25 mouse cellular contexts compared by ENCODE assay signal in genomic region chr16:58607101-58607500, GRCm38 (mm10). TPM values are rescaled to one million over a fixed set of nuclear protein-coding genes. Genes with fewer than 3 reads are reported as not detected.
DNase-seq lines count a peak whose midpoint lies in the region; ATAC-seq and TF ChIP-seq lines count a peak whose summit lies in the region.
"Had no signal": no experiment of that assay in that cellular context is flagged by ENCODE, and none has a peak within 500 bp of the region (broad histone marks: within the 10 kb centered on the region; RNA-seq: fewer than 3 reads in every experiment).

No protein-coding gene starts in this region.

- no peaks in the 10 kb centered on the region for H3K9me3 ChIP-seq in hindbrain, embryonic 14.5 days (ENCODE audit: control insufficient read depth, low read length)
- H3K9me3 ChIP-seq in hindbrain, embryonic 12.5 days (replicated peaks): no peaks in the 10 kb centered on the region
- no peaks in the 10 kb centered on the region for H3K9me3 ChIP-seq in stomach, embryonic 14.5 days (ENCODE audit: control insufficient read depth, low read depth, low read length)
- H3K9me3 ChIP-seq in stomach, postnatal 0 days (ENCODE audit: control insufficient read depth, low read length): no peaks in the 10 kb centered on the region
- H3K9me3 ChIP-seq in limb, embryonic 10.5 days (replicated peaks): no peaks in the 10 kb centered on the region
- no peaks in the 10 kb centered on the region for H3K9me3 ChIP-seq in forebrain, embryonic 11.5 days (ENCODE audit: control insufficient read depth, low read length)
- H3K9me3 ChIP-seq: heart, embryonic 13.5 days; midbrain, embryonic 15.5 days had no signal

- WGBS in hindbrain, embryonic 14.5 days: 66% methylated on average over 5 of the region's 5 CpGs
- WGBS in hindbrain, embryonic 12.5 days: 68% methylated on average over 5 of the region's 5 CpGs
- 54% methylated on average over 5 of the region's 5 CpGs for WGBS in stomach, embryonic 14.5 days
- 75% methylated on average over 5 of the region's 5 CpGs for WGBS in stomach, postnatal 0 days
- 34% methylated on average over 5 of the region's 5 CpGs for WGBS in limb, embryonic 10.5 days
- 74% methylated on average over 5 of the region's 5 CpGs for WGBS in forebrain, embryonic 11.5 days

- no peak for TF ChIP-seq EP300 in stomach, postnatal 0 days (optimal IDR thresholded peaks at IDR 0.05)

- 0 out of 2 replicates have a peak, but pooled peaks have one; percentile 17 for ATAC-seq in hindbrain, embryonic 14.5 days (ENCODE audit: low FRiP score)
- ATAC-seq in hindbrain, embryonic 12.5 days (ENCODE audit: low FRiP score): no peak
- 0 out of 2 replicates have a peak, but pooled peaks have one; percentile 42 for ATAC-seq in stomach, embryonic 14.5 days (ENCODE audit: insufficient number of reproducible peaks, insufficient read depth, low FRiP score, low read depth)
- ATAC-seq in stomach, postnatal 0 days (ENCODE audit: low FRiP score, low TSS enrichment): no peak
- ATAC-seq in forebrain, embryonic 11.5 days (replicated peaks; ENCODE audit: low FRiP score): no peak
- no peak for ATAC-seq in monocyte, adult 5-6 weeks (replicated peaks; ENCODE audit: insufficient number of reproducible peaks, low FRiP score, low TSS enrichment, poor library complexity, severe bottlenecking)
- ATAC-seq in erythroblast, adult 5-6 weeks (replicated peaks; ENCODE audit: low FRiP score, poor library complexity, severe bottlenecking): no peak
- ATAC-seq: liver, postnatal 0 days; midbrain, embryonic 15.5 days had no signal

- no peak overlapping the region for H3K4me2 ChIP-seq in hindbrain, embryonic 14.5 days (replicated peaks)
- no peak overlapping the region for H3K4me2 ChIP-seq in hindbrain, embryonic 12.5 days (replicated peaks)
- no peak overlapping the region for H3K4me2 ChIP-seq in stomach, embryonic 14.5 days (replicated peaks; ENCODE audit: low read depth, low read length)
- no peak overlapping the region for H3K4me2 ChIP-seq in stomach, postnatal 0 days (replicated peaks; ENCODE audit: low read depth)
- H3K4me2 ChIP-seq in forebrain, embryonic 11.5 days (ENCODE audit: low read depth, low read length, severe bottlenecking): no peak overlapping the region
- H3K4me2 ChIP-seq: heart, embryonic 13.5 days; midbrain, embryonic 15.5 days had no signal

- H3K4me1 ChIP-seq in hindbrain, embryonic 14.5 days (replicated peaks; ENCODE audit: control insufficient read depth, insufficient read depth, low read length): no peaks in the 10 kb centered on the region
- no peaks in the 10 kb centered on the region for H3K4me1 ChIP-seq in hindbrain, embryonic 12.5 days
- H3K4me1 ChIP-seq in stomach, embryonic 14.5 days (ENCODE audit: control insufficient read depth, insufficient read depth, low read length): no peaks in the 10 kb centered on the region
- no peaks in the 10 kb centered on the region for H3K4me1 ChIP-seq in stomach, postnatal 0 days (replicated peaks; ENCODE audit: control insufficient read depth, insufficient read depth)
- H3K4me1 ChIP-seq in limb, embryonic 10.5 days: peaks cover 5% of the 10 kb centered on the region
- no peaks in the 10 kb centered on the region for H3K4me1 ChIP-seq in forebrain, embryonic 11.5 days (replicated peaks; ENCODE audit: control insufficient read depth, insufficient read depth, low read length)
- H3K4me1 ChIP-seq: midbrain, embryonic 15.5 days had no signal

- H3K36me3 ChIP-seq in hindbrain, embryonic 14.5 days (replicated peaks; ENCODE audit: control insufficient read depth, insufficient read depth): no peaks in the 10 kb centered on the region
- no peaks in the 10 kb centered on the region for H3K36me3 ChIP-seq in hindbrain, embryonic 12.5 days
- H3K36me3 ChIP-seq in stomach, embryonic 14.5 days (ENCODE audit: control insufficient read depth, insufficient read depth, low read length): no peaks in the 10 kb centered on the region
- H3K36me3 ChIP-seq in stomach, postnatal 0 days (ENCODE audit: control insufficient read depth, insufficient read depth, low read length): no peaks in the 10 kb centered on the region
- no peaks in the 10 kb centered on the region for H3K36me3 ChIP-seq in limb, embryonic 10.5 days
- H3K36me3 ChIP-seq in forebrain, embryonic 11.5 days (ENCODE audit: control insufficient read depth, insufficient read depth, low read length): no peaks in the 10 kb centered on the region
- H3K36me3 ChIP-seq: heart, embryonic 13.5 days; midbrain, embryonic 15.5 days had no signal

- H3K27me3 ChIP-seq in hindbrain, embryonic 14.5 days (ENCODE audit: control insufficient read depth, insufficient read depth, low read length): no peaks in the 10 kb centered on the region
- no peaks in the 10 kb centered on the region for H3K27me3 ChIP-seq in hindbrain, embryonic 12.5 days
- H3K27me3 ChIP-seq in stomach, embryonic 14.5 days (ENCODE audit: control insufficient read depth, insufficient read depth, low read length): no peaks in the 10 kb centered on the region
- no peaks in the 10 kb centered on the region for H3K27me3 ChIP-seq in stomach, postnatal 0 days (ENCODE audit: control insufficient read depth, insufficient read depth, low read length)
- H3K27me3 ChIP-seq in limb, embryonic 10.5 days (ENCODE audit: low read depth, poor library complexity, severe bottlenecking): no peaks in the 10 kb centered on the region
- no peaks in the 10 kb centered on the region for H3K27me3 ChIP-seq in forebrain, embryonic 11.5 days (ENCODE audit: control insufficient read depth, insufficient read depth, low read length)
- H3K27me3 ChIP-seq: heart, embryonic 13.5 days; midbrain, embryonic 15.5 days had no signal

- no peak for DNase-seq in hindbrain, embryonic 14.5 days (ENCODE audit: low spot score)
- no peak for DNase-seq in stomach, postnatal 0 days (ENCODE audit: low spot score)
- DNase-seq in limb, embryonic 10.5 days (ENCODE audit: low spot score): peak; percentile 76
- DNase-seq in forebrain, embryonic 11.5 days (ENCODE audit: low spot score): no peak
- DNase-seq: cerebellum, adult 18-20 months; gastrocnemius, postnatal 25 days; heart, postnatal 4 days; kidney, postnatal 25 days; liver, postnatal 0 days; lung, postnatal 4 days; thymus, postnatal 4 days had no signal

- no peak for TF ChIP-seq CTCF in stomach, postnatal 0 days (IDR thresholded peaks at IDR 0.05; ENCODE audit: low read depth)

- no peak overlapping the region for H3K27ac ChIP-seq in hindbrain, embryonic 14.5 days
- no peak overlapping the region for H3K27ac ChIP-seq in hindbrain, embryonic 12.5 days
- H3K27ac ChIP-seq in stomach, embryonic 14.5 days (ENCODE audit: low read length): no peak overlapping the region
- no peak overlapping the region for H3K27ac ChIP-seq in stomach, postnatal 0 days (replicated peaks)
- H3K27ac ChIP-seq in limb, embryonic 10.5 days: peak overlapping the region; percentile 70
- no peak overlapping the region for H3K27ac ChIP-seq in forebrain, embryonic 11.5 days (ENCODE audit: low read depth, low read length)
- H3K27ac ChIP-seq: heart, embryonic 13.5 days; midbrain, embryonic 15.5 days had no signal

- no peak overlapping the region for H3K4me3 ChIP-seq in hindbrain, embryonic 14.5 days (replicated peaks; ENCODE audit: low read length)
- H3K4me3 ChIP-seq in hindbrain, embryonic 12.5 days: no peak overlapping the region
- no peak overlapping the region for H3K4me3 ChIP-seq in stomach, embryonic 14.5 days (ENCODE audit: low read depth, low read length)
- no peak overlapping the region for H3K4me3 ChIP-seq in stomach, postnatal 0 days (ENCODE audit: low read depth, low read length)
- no peak overlapping the region for H3K4me3 ChIP-seq in limb, embryonic 10.5 days
- no peak overlapping the region for H3K4me3 ChIP-seq in forebrain, embryonic 11.5 days (ENCODE audit: low read depth, low read length)
- H3K4me3 ChIP-seq: heart, embryonic 13.5 days; midbrain, embryonic 15.5 days had no signal

- no peak overlapping the region for H3K9ac ChIP-seq in hindbrain, embryonic 14.5 days
- no peak overlapping the region for H3K9ac ChIP-seq in hindbrain, embryonic 12.5 days
- no peak overlapping the region for H3K9ac ChIP-seq in stomach, embryonic 14.5 days (replicated peaks; ENCODE audit: low read depth, low read length)
- no peak overlapping the region for H3K9ac ChIP-seq in stomach, postnatal 0 days (ENCODE audit: low read length)
- no peak overlapping the region for H3K9ac ChIP-seq in forebrain, embryonic 11.5 days (ENCODE audit: low read length)
- H3K9ac ChIP-seq: heart, embryonic 13.5 days; liver, postnatal 0 days; midbrain, embryonic 15.5 days had no signal

RNA-seq across cellular contexts. Expression of gene Gm813, which starts 9.7 kb away (rescaled TPM):
- not detected in 2 replicates for polyA plus RNA-seq in hindbrain, embryonic 14.5 days (2014; fragmentation: Nextera tagmentation; extraction: Ambion mirVana)
- not detected in 2 replicates for polyA plus RNA-seq in hindbrain, embryonic 12.5 days (2016; fragmentation: Nextera tagmentation; extraction: Ambion mirVana)
- polyA plus RNA-seq in stomach, embryonic 14.5 days (2014; fragmentation: Nextera tagmentation; extraction: Ambion mirVana): not detected in 2 replicates
- polyA plus RNA-seq in stomach, postnatal 0 days (2015; fragmentation: Nextera tagmentation; extraction: Ambion mirVana): not detected in 2 replicates
- polyA plus RNA-seq in limb, embryonic 10.5 days (2016; fragmentation: Nextera tagmentation; extraction: Ambion mirVana): not detected in 2 replicates
- not detected in 2 replicates for polyA plus RNA-seq in forebrain, embryonic 11.5 days (2014; fragmentation: Nextera tagmentation; extraction: Ambion mirVana)
- total RNA-seq in monocyte, adult 5-6 weeks (2017): not detected in 3 replicates
- not detected in 2 replicates for total RNA-seq in erythroblast, adult 5-6 weeks (2015; ENCODE audit: low replicate concordance)
- not detected in 2 replicates for total RNA-seq in erythroblast, adult 5-6 weeks (2017; ENCODE audit: low replicate concordance)
- total RNA-seq: adrenal gland, adult 18-20 months; common myeloid progenitor, adult 5-6 weeks; gastrocnemius, postnatal 25 days; heart, postnatal 4 days; layer of hippocampus, postnatal 10 days; left cerebral cortex, postnatal 14 days had no signal
- polyA plus RNA-seq: heart, embryonic 13.5 days; intestine, embryonic 16.5 days; liver, postnatal 0 days; midbrain, embryonic 15.5 days; neural tube, embryonic 14.5 days; small intestine, adult 2 months; stomach, embryonic 16.5 days had no signal

RNA-seq across cellular contexts. Expression of gene E330017A01Rik, which starts 31.4 kb away (rescaled TPM):
- not detected in 2 replicates for polyA plus RNA-seq in hindbrain, embryonic 14.5 days (2014; fragmentation: Nextera tagmentation; extraction: Ambion mirVana)
- polyA plus RNA-seq in hindbrain, embryonic 12.5 days (2016; fragmentation: Nextera tagmentation; extraction: Ambion mirVana): not detected in 2 replicates
- polyA plus RNA-seq in stomach, embryonic 14.5 days (2014; fragmentation: Nextera tagmentation; extraction: Ambion mirVana): not detected in 2 replicates
- polyA plus RNA-seq in stomach, postnatal 0 days (2015; fragmentation: Nextera tagmentation; extraction: Ambion mirVana): not detected in 2 replicates
- not detected in 2 replicates for polyA plus RNA-seq in limb, embryonic 10.5 days (2016; fragmentation: Nextera tagmentation; extraction: Ambion mirVana)
- polyA plus RNA-seq in forebrain, embryonic 11.5 days (2014; fragmentation: Nextera tagmentation; extraction: Ambion mirVana): not detected in 2 replicates
- not detected in 3 replicates for total RNA-seq in monocyte, adult 5-6 weeks (2017)
- total RNA-seq in erythroblast, adult 5-6 weeks (2015; ENCODE audit: low replicate concordance): not detected in 2 replicates
- not detected in 2 replicates for total RNA-seq in erythroblast, adult 5-6 weeks (2017; ENCODE audit: low replicate concordance)
- total RNA-seq: adrenal gland, adult 18-20 months; common myeloid progenitor, adult 5-6 weeks; gastrocnemius, postnatal 25 days; heart, postnatal 4 days; layer of hippocampus, postnatal 10 days; left cerebral cortex, postnatal 14 days had no signal
- polyA plus RNA-seq: heart, embryonic 13.5 days; intestine, embryonic 16.5 days; liver, postnatal 0 days; midbrain, embryonic 15.5 days; neural tube, embryonic 14.5 days; small intestine, adult 2 months; stomach, embryonic 16.5 days had no signal

Comparison
In these comparisons a context has a peak if more than half of its experiments do, and no peak if none do; other contexts are left out.
1. ATAC-seq: peak in hindbrain, embryonic 14.5 days (single experiment) and stomach, embryonic 14.5 days (single experiment); none in hindbrain, embryonic 12.5 days (single experiment), stomach, postnatal 0 days (single experiment), forebrain, embryonic 11.5 days (single experiment), monocyte, adult 5-6 weeks (single experiment) and erythroblast, adult 5-6 weeks (single experiment).